Mouse (Mus musculus) limb, embryonic 12.5 days (tissue): ENCODE results near the gene Ptpn14. TPM values are rescaled to one million over a fixed set of nuclear protein-coding genes. Genes with fewer than 3 reads are reported as not detected.

Source experiments
- ATAC-seq: fragments of 200-750 bp; cut with Nextera tagmentation; 2 replicates; pipeline ENCODE4 v1.8.0; 2017; ENCODE audit warnings: low read depth, moderate TSS enrichment; ENCODE audit not compliant: insufficient number of reproducible peaks, insufficient read depth, low FRiP score, low TSS enrichment
- H3K27ac ChIP-seq: fragments of 300-500 bp; sonication (generic); 2 replicates; pipeline ENCODE4 v1.5.1; 2016; ENCODE audit warnings: mild to moderate bottlenecking, moderate library complexity
- H3K27me3 ChIP-seq: fragments of 300-500 bp; sonication (generic); 2 replicates; pipeline ENCODE4 v1.6.1; 2016; ENCODE audit warnings: mild to moderate bottlenecking, moderate library complexity
- H3K36me3 ChIP-seq: fragments of 300-500 bp; sonication (generic); 2 replicates; pipeline ENCODE4 v1.6.1; 2016; ENCODE audit warnings: mild to moderate bottlenecking, moderate library complexity
- H3K4me1 ChIP-seq: fragments of 300-500 bp; sonication (generic); replicated peaks from 2 replicates; pipeline ENCODE4 v1.6.1; 2016
- H3K4me2 ChIP-seq: fragments of 300-500 bp; sonication (generic); 2 replicates; pipeline ENCODE4 v1.6.1; 2016; ENCODE audit warnings: mild to moderate bottlenecking, moderate library complexity
- H3K4me3 ChIP-seq: fragments of 300-500 bp; sonication (generic); replicated peaks from 2 replicates; pipeline ENCODE4 v1.5.1; 2016; ENCODE audit warnings: mild to moderate bottlenecking
- H3K9ac ChIP-seq: fragments of 300-500 bp; sonication (generic); replicated peaks from 2 replicates; pipeline ENCODE4 v1.6.1; 2016; ENCODE audit warnings: mild to moderate bottlenecking, moderate library complexity
- H3K9me3 ChIP-seq: fragments of 300-500 bp; sonication (generic); 2 replicates; pipeline ENCODE4 v1.6.1; 2016; ENCODE audit warnings: mild to moderate bottlenecking, moderate library complexity
- WGBS: fragments of 180-500 bp; shearing (Covaris S2); methylation state at CpG from one replicate; pipeline ENCODE4 v1.1.7; 2016; 5-methylcytosine and 5-hydroxymethylcytosine counted together
- polyA plus RNA-seq: library from polyadenylated mRNA; unstranded; fragments of >200 nt; fragmentation: Nextera tagmentation; extraction: Ambion mirVana; gene quantifications from 2 replicates; pipeline ENCODE4 v1.2.1, GENCODE M21; 2016

Ptpn14 gene
- polyA plus RNA-seq, 1 experiment from 2014 or later = 9.6 TPM

GRCm38 (mm10) chr1:189880745-189881144 is 152.7 kb downstream of the Ptpn14 start:
- H3K27ac ChIP-seq = no peak overlapping the region

GRCm38 (mm10) chr1:189882886-189883285 is 154.8 kb downstream of the Ptpn14 start:
- Histone ChIP-seq H3K4me3 (no peak overlapping the region), H3K27me3 (no peaks in the 10 kb centered on the region), H3K4me2 (no peak overlapping the region), H3K4me1 (peaks cover 12% of the 10 kb centered on the region), H3K9me3 (no peaks in the 10 kb centered on the region), H3K27ac (peak overlapping the region; percentile 56; the same call in 1 of the 2 replicates), H3K36me3 (peaks cover 43% of the 10 kb centered on the region), H3K9ac (no peak overlapping the region)
- peak; percentile 42; the same call in 1 of the 2 replicates for ATAC-seq
- 41% methylated on average over 7 of the region's 7 CpGs for WGBS

More at GRCm38 (mm10) chr1:189880745-189881144, 152.7 kb downstream of the Ptpn14 start:
- no peak overlapping the region for H3K9ac ChIP-seq
- H3K4me3 ChIP-seq = no peak overlapping the region
- no peak overlapping the region for H3K4me2 ChIP-seq
- no peaks in the 10 kb centered on the region for H3K9me3 ChIP-seq
- no peak for ATAC-seq
- no peaks in the 10 kb centered on the region for H3K27me3 ChIP-seq
- WGBS = 85% methylated on average over 14 of the region's 14 CpGs
- H3K36me3 ChIP-seq = peaks cover 45% of the 10 kb centered on the region
- H3K4me1 ChIP-seq = peaks cover 19% of the 10 kb centered on the region

GRCm38 (mm10) chr1:189883531-189884170 is 155.6 kb downstream of the Ptpn14 start:
- no peaks in the 10 kb centered on the region for H3K9me3 ChIP-seq
- no peak overlapping the region for H3K9ac ChIP-seq
- no peak overlapping the region for H3K4me2 ChIP-seq
- WGBS = 44% methylated on average over 18 of the region's 18 CpGs
- no peaks in the 10 kb centered on the region for H3K27me3 ChIP-seq
- H3K36me3 ChIP-seq = peaks cover 47% of the 10 kb centered on the region
- H3K4me1 ChIP-seq = peaks cover 11% of the 10 kb centered on the region
- H3K4me3 ChIP-seq = no peak overlapping the region
- peak overlapping the region; percentile 56; the same call in 1 of the 2 replicates for H3K27ac ChIP-seq
- ATAC-seq = no peak

GRCm38 (mm10) chr1:189884951-189885350 is 156.9 kb downstream of the Ptpn14 start:
- no peak for ATAC-seq
- 76% methylated on average over 13 of the region's 13 CpGs for WGBS

GRCm38 (mm10) chr1:189885975-189886374 is 157.9 kb downstream of the Ptpn14 start:
- Histone ChIP-seq H3K4me2 (no peak overlapping the region), H3K4me3 (no peak overlapping the region), H3K36me3 (peaks cover 44% of the 10 kb centered on the region), H3K4me1 (peaks cover 4% of the 10 kb centered on the region), H3K9me3 (no peaks in the 10 kb centered on the region), H3K9ac (no peak overlapping the region), H3K27me3 (no peaks in the 10 kb centered on the region), H3K27ac (no peak overlapping the region)
- WGBS = 89% methylated on average over 6 of the region's 6 CpGs
- no peak for ATAC-seq

More at GRCm38 (mm10) chr1:189884951-189885350, 156.9 kb downstream of the Ptpn14 start:
- no peak overlapping the region for H3K4me3 ChIP-seq
- H3K4me1 ChIP-seq = peaks cover 4% of the 10 kb centered on the region
- no peak overlapping the region for H3K4me2 ChIP-seq
- peaks cover 50% of the 10 kb centered on the region for H3K36me3 ChIP-seq
- no peak overlapping the region for H3K9ac ChIP-seq
- H3K27ac ChIP-seq = no peak overlapping the region
- no peaks in the 10 kb centered on the region for H3K9me3 ChIP-seq
- H3K27me3 ChIP-seq = no peaks in the 10 kb centered on the region

GRCm38 (mm10) chr1:189887518-189887917 is 159.4 kb downstream of the Ptpn14 start:
- 40% methylated on average over 7 of the region's 7 CpGs for WGBS
- no peak for ATAC-seq
- H3K27ac ChIP-seq = no peak overlapping the region
- H3K4me2 ChIP-seq = no peak overlapping the region
- H3K4me1 ChIP-seq = peaks cover 4% of the 10 kb centered on the region
- no peak overlapping the region for H3K4me3 ChIP-seq
- H3K36me3 ChIP-seq = peaks cover 36% of the 10 kb centered on the region
- no peaks in the 10 kb centered on the region for H3K9me3 ChIP-seq
- H3K27me3 ChIP-seq = no peaks in the 10 kb centered on the region
- H3K9ac ChIP-seq = no peak overlapping the region

GRCm38 (mm10) chr1:189888749-189889148 is 160.7 kb downstream of the Ptpn14 start:
- Histone ChIP-seq H3K27me3 (no peaks in the 10 kb centered on the region), H3K4me3 (no peak overlapping the region), H3K27ac (no peak overlapping the region), H3K4me2 (no peak overlapping the region), H3K9ac (no peak overlapping the region), H3K36me3 (peaks cover 44% of the 10 kb centered on the region), H3K4me1 (no peaks in the 10 kb centered on the region; the same call in 1 of the 2 replicates), H3K9me3 (no peaks in the 10 kb centered on the region)
- no peak for ATAC-seq
- WGBS = 79% methylated on average over 10 of the region's 10 CpGs

GRCm38 (mm10) chr1:189894191-189894590 is 166.1 kb downstream of the Ptpn14 start:
- no peak for ATAC-seq
- Histone ChIP-seq H3K36me3 (peaks cover 52% of the 10 kb centered on the region), H3K9ac (no peak overlapping the region), H3K27ac (no peak overlapping the region), H3K9me3 (no peaks in the 10 kb centered on the region), H3K4me2 (no peak overlapping the region), H3K4me1 (peaks cover 7% of the 10 kb centered on the region; the same call in 1 of the 2 replicates), H3K4me3 (no peak overlapping the region), H3K27me3 (no peaks in the 10 kb centered on the region)
- 91% methylated on average over 9 of the region's 9 CpGs for WGBS

- no peak overlapping the region for H3K4me3 ChIP-seq
- H3K9me3 ChIP-seq = no peaks in the 10 kb centered on the region
- ATAC-seq = no peak
- 81% methylated on average over 9 of the region's 9 CpGs for WGBS
- no peak overlapping the region for H3K4me2 ChIP-seq
- peaks cover 52% of the 10 kb centered on the region for H3K36me3 ChIP-seq
- no peak overlapping the region for H3K27ac ChIP-seq
- peaks cover 15% of the 10 kb centered on the region for H3K4me1 ChIP-seq
- no peaks in the 10 kb centered on the region for H3K27me3 ChIP-seq
- no peak overlapping the region for H3K9ac ChIP-seq
Observed at GRCm38 (mm10) chr1:189897861-189898260, 169.8 kb downstream of the Ptpn14 start.

GRCm38 (mm10) chr1:189898708-189899107 is 170.6 kb downstream of the Ptpn14 start:
- H3K36me3 ChIP-seq = peaks cover 43% of the 10 kb centered on the region
- H3K4me1 ChIP-seq = peaks cover 22% of the 10 kb centered on the region
- H3K27ac ChIP-seq = no peak overlapping the region
- 86% methylated on average over 13 of the region's 13 CpGs for WGBS
- H3K4me3 ChIP-seq = no peak overlapping the region
- no peak overlapping the region for H3K9ac ChIP-seq
- H3K27me3 ChIP-seq = no peaks in the 10 kb centered on the region
- ATAC-seq = no peak
- H3K4me2 ChIP-seq = no peak overlapping the region
- no peaks in the 10 kb centered on the region for H3K9me3 ChIP-seq

- no peaks in the 10 kb centered on the region for H3K27me3 ChIP-seq
- H3K9me3 ChIP-seq = no peaks in the 10 kb centered on the region
- H3K4me1 ChIP-seq = peaks cover 23% of the 10 kb centered on the region
- H3K4me2 ChIP-seq = no peak overlapping the region
- ATAC-seq = no peak
- no peak overlapping the region for H3K9ac ChIP-seq
- no peak overlapping the region for H3K4me3 ChIP-seq
- H3K27ac ChIP-seq = no peak overlapping the region
- peaks cover 35% of the 10 kb centered on the region for H3K36me3 ChIP-seq
- 89% methylated on average over 6 of the region's 6 CpGs for WGBS
Observed at GRCm38 (mm10) chr1:189899526-189899925, 171.5 kb downstream of the Ptpn14 start.

- Histone ChIP-seq H3K9me3 (no peaks in the 10 kb centered on the region), H3K36me3 (peaks cover 11% of the 10 kb centered on the region; the same call in 1 of the 2 replicates), H3K27me3 (no peaks in the 10 kb centered on the region), H3K4me3 (no peak overlapping the region), H3K4me1 (peaks cover 23% of the 10 kb centered on the region), H3K4me2 (no peak overlapping the region), H3K9ac (no peak overlapping the region), H3K27ac (no peak overlapping the region)
- no peak for ATAC-seq
- WGBS = 86% methylated on average over 9 of the region's 9 CpGs
Observed at GRCm38 (mm10) chr1:189902413-189902812, 174.3 kb downstream of the Ptpn14 start.
